Mouse (Mus musculus): Measurements from ENCODE around the gene Olfr99.
"Not testable (repeated sequence)": the region's sequence is repeated elsewhere in the genome, so short reads cannot be mapped to it uniquely, and the experiment has no call there.

Olfr99 gene

DNA sequence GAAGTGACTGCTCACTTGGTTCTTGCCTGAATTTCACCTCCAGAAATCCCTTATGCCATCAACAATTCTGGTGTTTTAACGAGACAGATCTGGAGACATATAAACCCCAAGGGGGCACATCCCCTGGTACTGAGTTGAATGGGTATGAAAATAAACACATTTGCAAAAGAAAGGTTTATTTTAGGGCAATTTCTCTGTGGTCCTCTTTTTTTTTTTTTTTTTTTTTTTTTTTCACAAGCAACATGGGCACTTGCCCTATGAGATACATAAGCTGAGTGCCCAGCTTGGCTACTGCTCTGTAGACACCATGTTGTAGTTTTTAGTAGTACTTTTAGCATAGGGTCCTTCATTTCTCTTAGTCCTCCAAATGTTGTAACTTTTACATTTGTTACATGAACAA lies at the start of gene Olfr99:
Gene Olfr99 (minus strand): TSS at position 101 of the 400 bp plus-strand sequence.
- no peak for DNase-seq (ENCODE audit: low read depth)

DNA sequence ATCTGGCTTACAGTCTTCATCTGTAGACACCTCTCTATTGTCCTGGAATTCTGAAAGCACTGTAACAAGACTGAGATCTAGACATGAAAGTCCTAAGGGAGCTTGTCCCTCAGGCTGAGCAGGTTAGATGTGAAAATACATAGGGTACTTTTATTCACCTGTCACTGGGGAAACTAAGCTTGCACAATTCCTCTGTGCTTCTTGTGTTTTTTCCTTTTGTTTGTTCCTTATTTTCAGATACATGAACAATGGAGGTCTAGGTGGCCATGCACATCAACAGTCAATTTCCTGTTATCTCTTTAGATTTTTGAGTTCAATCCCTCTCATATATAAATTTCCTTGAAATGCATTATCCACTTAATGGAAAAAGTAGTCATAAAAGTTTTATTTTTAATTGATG lies 33.7 kb upstream of the Olfr99 start, which contains the start of gene Olfr102:
Gene Olfr102 (minus strand): TSS at position 101 of the 400 bp plus-strand sequence.
- no peak for DNase-seq (ENCODE audit: low read depth)

DNA sequence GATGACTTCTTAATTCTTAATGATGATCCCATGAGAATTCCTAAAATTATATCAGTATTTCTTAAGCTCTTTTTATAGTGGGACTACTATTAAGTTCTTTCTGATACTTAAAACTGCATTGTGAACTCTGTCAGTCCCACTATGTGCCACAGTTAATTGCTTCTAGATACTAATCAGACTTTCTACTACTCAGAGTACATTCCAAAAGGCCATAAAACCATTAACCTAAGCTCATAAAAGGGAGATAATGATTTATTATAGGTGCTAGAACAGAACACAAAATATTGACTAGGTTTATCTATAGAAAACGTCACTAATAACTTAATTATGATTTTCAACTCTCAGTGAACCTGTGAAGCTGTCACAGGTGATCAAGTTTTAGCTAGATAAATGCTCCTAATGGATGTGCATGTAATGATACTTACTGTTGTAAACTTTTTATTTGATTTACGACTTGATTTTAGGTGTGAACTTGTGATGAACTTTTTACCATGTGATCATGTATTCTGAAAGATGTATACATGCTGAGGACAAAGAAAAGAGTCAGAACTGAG lies 27.0 kb upstream of the Olfr99 start:
- no peak for DNase-seq (ENCODE audit: low read depth)

DNA sequence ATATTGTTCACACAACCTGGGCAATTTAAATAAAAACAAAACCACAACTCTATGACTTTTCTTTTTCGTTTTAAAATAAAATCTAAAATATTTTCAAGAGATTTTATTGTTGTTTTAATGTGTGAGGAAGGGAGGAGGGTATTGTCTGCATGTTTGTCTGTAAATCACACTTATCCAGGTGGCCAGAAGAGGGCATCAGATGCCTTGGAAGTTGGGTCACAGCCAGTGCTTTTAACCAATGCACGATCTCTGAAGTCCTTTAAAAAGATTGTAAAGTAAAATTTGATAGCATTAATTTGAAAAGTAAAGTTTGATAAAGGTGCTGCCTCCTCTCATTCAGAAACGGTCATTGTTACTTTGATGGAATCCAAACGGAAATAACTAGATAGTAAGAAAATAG lies 25.2 kb upstream of the Olfr99 start:
- no peak for DNase-seq (ENCODE audit: low read depth)

DNA sequence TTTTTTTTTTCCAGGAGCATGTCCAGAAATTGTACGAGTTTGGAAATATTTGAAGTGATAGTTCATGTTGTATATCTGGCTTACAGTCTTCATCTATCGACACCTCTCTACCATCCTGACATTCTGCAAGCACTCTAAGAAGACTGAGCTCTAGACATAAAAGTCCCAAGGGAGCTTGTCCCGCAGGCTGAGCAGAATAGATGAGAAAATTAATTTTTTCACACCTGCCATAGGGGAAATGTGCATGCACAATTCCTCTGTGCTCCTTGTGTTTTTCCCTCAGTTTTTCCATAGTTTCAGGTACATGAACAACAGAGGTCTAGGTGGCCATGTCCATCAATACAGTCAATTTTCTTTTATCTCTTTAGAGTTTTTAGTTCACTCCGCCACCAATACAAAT lies 21.0 kb upstream of the Olfr99 start, which contains the start of gene Olfr101:
Gene Olfr101 (minus strand): TSS at position 101 of the 400 bp plus-strand sequence.
- no peak for DNase-seq (ENCODE audit: low read depth)

DNA sequence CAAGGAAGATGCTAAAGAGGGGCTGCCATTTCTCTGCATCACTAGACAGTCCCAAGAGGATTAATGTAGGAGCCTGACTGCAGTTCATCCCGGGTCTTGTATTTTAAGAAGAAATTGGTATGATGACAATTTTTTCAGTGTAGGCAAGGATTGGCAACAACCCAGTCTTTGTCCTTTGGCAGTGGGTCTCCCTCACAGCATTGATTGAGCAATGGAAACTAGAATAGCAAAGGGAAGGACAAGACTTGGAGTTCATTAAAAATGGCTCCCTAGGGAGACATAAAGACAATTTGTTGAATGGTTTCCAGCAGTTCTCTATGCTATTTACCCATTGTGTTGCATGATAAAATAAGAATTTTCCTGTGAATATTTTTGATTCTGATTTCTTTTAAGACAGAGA lies 2.9 kb downstream of the Olfr99 start:
- DNase-seq (ENCODE audit: low read depth), result no peak

DNA sequence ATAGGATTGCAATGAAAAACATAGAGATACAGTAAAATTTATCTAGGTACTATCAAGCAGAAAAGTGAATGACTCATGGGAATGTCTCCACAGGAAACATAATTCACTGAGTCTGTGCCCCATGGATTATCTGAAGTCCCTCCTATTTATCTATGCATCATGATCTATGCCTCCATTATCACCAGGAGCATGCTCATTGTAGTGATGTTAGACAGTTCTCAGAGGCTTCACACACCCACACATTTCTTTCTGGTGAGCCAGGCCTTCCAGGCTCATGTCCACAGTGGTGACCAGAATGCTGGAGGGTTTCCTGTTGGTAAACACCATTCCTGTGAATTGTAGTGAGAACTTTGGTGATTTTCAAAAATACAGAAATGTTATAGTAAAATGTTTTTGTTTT lies 6.7 kb downstream of the Olfr99 start:
- DNase-seq (ENCODE audit: low read depth), result no peak

DNA sequence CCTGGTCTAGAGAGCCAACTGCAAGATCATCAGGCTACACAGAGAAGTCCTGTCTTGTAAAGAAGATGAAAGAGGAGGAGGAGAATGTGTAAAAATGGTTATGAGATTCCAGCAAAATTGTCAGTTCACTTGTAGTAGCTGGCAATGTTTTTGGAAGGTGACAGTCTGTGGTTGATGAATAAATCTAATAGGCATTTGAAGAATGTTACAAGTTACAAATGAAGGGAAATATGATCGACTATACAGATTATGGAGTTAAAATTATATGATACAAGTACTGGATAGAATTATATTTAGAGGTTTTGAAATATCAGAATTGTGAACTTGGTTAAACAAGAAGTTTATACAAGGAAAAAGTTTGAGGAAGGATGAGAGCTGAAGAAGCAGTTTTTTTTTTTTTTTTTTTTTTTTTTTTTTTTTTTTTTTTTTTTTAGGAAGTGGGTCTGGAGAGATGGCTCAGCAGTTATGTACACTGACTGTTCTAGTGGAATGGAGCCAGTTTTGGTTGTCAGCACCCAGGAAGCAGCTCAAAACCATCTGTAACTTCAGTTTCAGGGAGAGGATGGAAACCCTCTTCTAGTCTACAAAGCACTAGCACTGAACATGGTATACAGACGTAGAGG lies 7.5 kb downstream of the Olfr99 start:
- no peak for DNase-seq (ENCODE audit: low read depth)

DNA sequence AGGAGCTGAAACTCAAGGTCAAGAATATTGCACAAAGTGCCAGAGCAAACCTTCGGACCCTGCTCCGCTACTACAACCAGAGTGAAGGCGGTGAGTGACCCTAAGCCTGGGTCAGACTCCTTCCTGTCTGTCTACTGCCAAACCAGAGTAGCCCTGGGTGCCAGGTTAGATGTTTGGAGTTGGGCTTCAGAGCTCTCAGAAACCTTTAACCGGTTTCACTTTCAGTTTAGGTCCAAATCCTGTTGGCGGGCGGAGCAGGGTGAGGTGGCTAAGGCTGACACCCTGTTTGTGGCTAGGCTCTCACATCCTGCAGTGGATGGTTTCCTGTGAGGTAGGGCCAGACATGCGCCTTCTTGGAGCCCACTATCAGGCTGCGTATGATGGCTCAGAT lies 12.6 kb downstream of the Olfr99 start:
- peak; percentile 29 for DNase-seq (ENCODE audit: low read depth)

DNA sequence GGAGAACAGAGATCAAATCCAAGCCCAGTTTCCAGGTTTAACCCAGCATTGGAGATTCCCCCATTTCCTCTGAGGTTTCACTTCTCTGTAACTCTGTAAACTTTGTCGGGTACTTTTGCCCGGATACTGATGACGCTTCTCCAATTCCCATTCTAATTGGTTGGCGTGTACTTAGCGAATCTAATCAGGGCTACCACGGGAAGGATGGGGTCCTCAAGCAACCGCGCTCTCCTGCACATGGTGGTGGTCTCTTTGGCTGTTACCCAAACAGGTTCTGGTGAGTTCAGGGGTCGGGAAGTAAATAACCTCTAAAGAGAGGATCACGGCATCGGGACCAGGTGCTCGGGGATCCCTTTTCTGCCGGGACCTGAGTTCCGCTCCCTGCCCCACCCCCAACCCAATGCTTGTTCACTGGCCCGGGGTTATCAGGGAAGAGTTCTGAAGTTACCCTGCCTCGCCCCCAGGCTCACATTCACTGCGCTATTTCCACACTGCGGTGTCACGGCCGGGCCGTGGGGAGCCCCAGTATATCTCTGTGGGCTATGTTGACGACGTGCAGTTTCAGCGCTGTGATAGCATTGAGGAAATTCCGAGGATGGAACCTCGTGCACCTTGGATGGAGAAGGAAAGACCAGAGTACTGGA lies 13.1 kb downstream of the Olfr99 start, which contains the start of gene H2-M3:
Gene H2-M3 (plus strand): TSS at position 163 of the 644 bp plus-strand sequence.
- DNase-seq (ENCODE audit: low read depth), result peak; percentile 96

DNA sequence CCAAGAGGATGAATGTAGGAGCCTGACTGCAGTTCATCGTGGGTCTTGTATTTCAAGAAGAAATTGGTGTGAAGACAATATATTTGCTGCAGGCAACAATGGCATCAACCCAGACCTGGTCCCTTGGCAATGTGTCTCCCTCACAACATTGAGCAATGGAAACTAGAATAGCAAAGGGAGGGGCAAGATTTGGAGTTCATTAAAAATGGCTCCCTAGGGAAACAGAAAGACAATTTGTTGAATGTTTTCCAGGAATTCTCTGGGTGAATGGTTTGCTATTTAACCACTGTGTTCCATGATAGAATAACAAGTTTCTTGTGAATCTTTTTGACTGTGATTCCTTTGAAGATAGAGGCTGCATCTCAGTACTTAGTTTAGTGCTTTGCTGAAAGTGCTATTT lies 19.6 kb downstream of the Olfr99 start, which contains the start of gene Olfr98:
Gene Olfr98 (minus strand): TSS at position 124 of the 400 bp plus-strand sequence.
- DNase-seq (ENCODE audit: low read depth), result no peak

DNA sequence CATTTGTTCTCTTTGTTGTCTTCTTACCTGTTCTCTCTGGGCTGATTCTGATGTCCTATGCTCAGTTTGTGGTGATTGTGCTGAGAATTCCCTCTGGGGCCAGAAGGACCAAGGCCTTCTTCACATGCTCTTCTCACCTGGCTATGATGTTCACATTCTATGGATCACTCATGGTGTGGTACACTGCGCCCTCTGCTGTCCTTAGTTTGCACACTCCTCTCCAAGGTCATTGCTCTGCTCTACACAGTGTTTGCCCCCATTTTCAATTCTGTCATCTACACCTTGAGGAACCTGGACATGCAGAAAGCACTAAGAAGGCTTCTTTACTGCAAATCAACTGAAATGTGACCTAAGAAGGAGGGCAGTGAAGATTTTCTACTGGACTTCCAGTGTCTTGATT lies 32.7 kb downstream of the Olfr99 start:
- DNase-seq (ENCODE audit: low read depth), result no peak

DNA sequence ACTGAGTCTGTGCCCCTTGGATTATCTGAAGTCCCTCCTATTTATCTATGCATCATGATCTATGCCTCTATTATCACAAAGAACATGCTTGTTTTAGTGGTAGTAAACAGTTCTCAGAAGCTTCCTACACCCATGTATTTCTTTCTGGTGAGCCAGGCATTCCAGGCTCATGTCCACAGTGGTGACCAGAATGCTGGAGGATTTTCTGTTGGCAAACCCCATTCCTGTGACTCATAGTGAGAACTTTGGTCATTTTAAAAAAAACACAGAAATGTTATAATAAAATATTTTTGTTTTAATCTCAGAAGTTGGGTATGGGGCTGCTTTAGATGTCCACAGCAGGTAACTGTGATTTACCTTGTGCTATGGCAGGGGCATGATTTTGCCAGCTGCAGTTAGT lies 33.8 kb downstream of the Olfr99 start:
- no peak for DNase-seq (ENCODE audit: low read depth)

DNA sequence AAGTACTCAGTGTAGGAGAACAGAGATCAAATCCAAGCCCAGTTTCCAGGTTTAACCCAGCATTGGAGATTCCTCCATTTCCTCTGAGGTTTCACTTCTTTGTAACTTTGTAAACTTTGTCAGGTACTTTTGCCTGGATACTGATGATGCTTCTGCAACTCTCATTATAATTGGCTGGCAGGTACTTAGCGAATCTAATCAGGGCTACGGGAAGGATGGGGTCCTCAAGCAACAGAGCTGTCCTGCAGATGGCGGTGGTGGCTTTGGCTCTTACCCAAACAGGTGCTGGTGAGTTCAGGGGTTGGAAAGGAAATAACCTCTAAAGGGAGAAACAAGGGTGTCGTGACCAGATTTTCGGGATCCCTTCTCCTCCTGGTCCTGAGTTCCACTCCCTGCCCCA lies 36.5 kb downstream of the Olfr99 start:
- DNase-seq (ENCODE audit: low read depth), result no peak

DNA sequence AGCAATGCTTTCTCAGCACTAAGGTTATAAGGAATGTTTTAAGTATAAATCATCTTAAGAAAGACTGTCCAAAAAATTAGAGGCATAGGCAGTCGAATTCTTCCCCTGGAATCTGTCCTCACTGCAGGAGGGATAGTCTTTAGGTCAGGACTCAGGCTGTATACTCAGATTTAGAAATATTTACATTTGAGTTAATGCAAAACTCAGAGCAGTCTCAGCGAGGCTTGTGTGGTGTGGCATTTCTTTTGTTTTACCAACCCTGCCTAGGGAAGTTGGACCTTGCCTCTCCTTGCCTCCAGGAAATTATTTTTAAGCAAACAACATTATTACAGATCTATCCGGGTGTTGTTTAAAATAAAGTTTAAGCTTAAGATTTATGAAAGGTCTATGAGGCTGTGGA lies 41.1 kb downstream of the Olfr99 start:
- DNase-seq (ENCODE audit: low read depth), result no peak

DNA sequence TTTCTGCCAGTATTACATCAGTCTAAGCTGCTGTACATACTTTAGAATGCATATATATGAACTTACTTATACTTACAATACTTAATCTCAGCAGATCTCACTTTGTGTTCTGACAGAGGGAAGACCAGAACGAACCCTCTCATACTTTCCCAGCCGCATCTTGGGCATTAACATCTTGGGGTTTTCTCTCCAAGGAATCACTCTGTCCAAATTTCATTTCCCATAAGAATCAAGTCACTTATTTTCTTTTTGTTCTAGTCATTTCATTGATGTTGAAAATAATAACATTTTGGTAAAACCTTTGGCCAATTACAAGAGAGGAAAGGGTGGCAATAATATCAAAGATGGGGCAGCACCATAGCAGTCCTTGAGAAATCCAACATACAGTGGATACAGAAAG lies 46.0 kb downstream of the Olfr99 start, which contains the start of gene Olfr97:
Gene Olfr97 (minus strand): TSS at position 101 of the 400 bp plus-strand sequence.
- not testable (repeated sequence) for DNase-seq (ENCODE audit: low read depth)
